Mouse (Mus musculus) midbrain, embryonic 13.5 days (tissue): ENCODE results near the gene Hbb-bt. TPM values are rescaled to one million over a fixed set of nuclear protein-coding genes. Genes with fewer than 3 reads are reported as not detected.
"Not testable (repeated sequence)": the region's sequence is repeated elsewhere in the genome, so short reads cannot be mapped to it uniquely, and the experiment has no call there.

Experiments used
- ATAC-seq: fragments of 200-750 bp; cut with Nextera tagmentation; 2 replicates; pipeline ENCODE4 v1.8.0; 2017; ENCODE audit warnings: mild to moderate bottlenecking, moderate TSS enrichment, moderate library complexity
- H3K27ac ChIP-seq: fragments of 300-500 bp; sonication (generic); 2 replicates; pipeline ENCODE4 v1.5.1; 2015; ENCODE audit warnings: inconsistent platforms, mild to moderate bottlenecking, moderate library complexity
- H3K27me3 ChIP-seq: fragments of 300-500 bp; sonication (generic); 2 replicates; pipeline ENCODE4 v1.6.1; 2015; ENCODE audit warnings: mild to moderate bottlenecking, inconsistent platforms
- H3K36me3 ChIP-seq: fragments of 300-500 bp; sonication (generic); 2 replicates; pipeline ENCODE4 v1.6.1; 2015; ENCODE audit warnings: mild to moderate bottlenecking, inconsistent platforms
- H3K4me1 ChIP-seq: fragments of 300-500 bp; sonication (generic); replicated peaks from 2 replicates; pipeline ENCODE4 v1.6.1; 2015; ENCODE audit warnings: inconsistent platforms
- H3K4me2 ChIP-seq: fragments of 300-500 bp; sonication (generic); replicated peaks from 2 replicates; pipeline ENCODE4 v1.6.1; 2015; ENCODE audit warnings: moderate library complexity, mild to moderate bottlenecking, inconsistent platforms
- H3K4me3 ChIP-seq: fragments of 300-500 bp; sonication (generic); replicated peaks from 2 replicates; pipeline ENCODE4 v1.5.1; 2015; ENCODE audit warnings: mild to moderate bottlenecking, inconsistent platforms
- H3K9ac ChIP-seq: fragments of 300-500 bp; sonication (generic); replicated peaks from 2 replicates; pipeline ENCODE4 v1.6.1; 2015; ENCODE audit warnings: mild to moderate bottlenecking, inconsistent platforms
- H3K9me3 ChIP-seq: fragments of 300-500 bp; sonication (generic); 2 replicates; pipeline ENCODE4 v1.6.1; 2016; ENCODE audit warnings: mild to moderate bottlenecking, inconsistent platforms
- WGBS: fragments of 180-500 bp; shearing (Covaris S2); methylation state at CpG from one replicate; pipeline ENCODE4 v1.1.7; 2015; 5-methylcytosine and 5-hydroxymethylcytosine counted together
- polyA plus RNA-seq: library from polyadenylated mRNA; unstranded; fragments of >200 nt; fragmentation: Nextera tagmentation; extraction: Ambion mirVana; gene quantifications from 2 replicates; pipeline ENCODE4 v1.2.1, GENCODE M21; 2015

The Hbb-bt gene
- polyA plus RNA-seq, 1 experiment from 2014 or later = 1,160 TPM

GRCm38 (mm10) chr7:103825536-103826254 is 11.9 kb upstream of the Hbb-bt start:
- Histone ChIP-seq H3K4me3 (no peak overlapping the region), H3K27ac (no peak overlapping the region), H3K9ac (no peak overlapping the region), H3K4me2 (no peak overlapping the region), H3K9me3 (no peaks in the 10 kb centered on the region), H3K4me1 (no peaks in the 10 kb centered on the region), H3K27me3 (no peaks in the 10 kb centered on the region), H3K36me3 (no peaks in the 10 kb centered on the region)
- WGBS = 93% methylated on average over 3 of the region's 3 CpGs
- no peak for ATAC-seq

- no peak overlapping the region for H3K27ac ChIP-seq
- no peak overlapping the region for H3K4me2 ChIP-seq
- no peak overlapping the region for H3K9ac ChIP-seq
- H3K36me3 ChIP-seq = no peaks in the 10 kb centered on the region
- H3K27me3 ChIP-seq = no peaks in the 10 kb centered on the region
- H3K9me3 ChIP-seq = no peaks in the 10 kb centered on the region
- WGBS = 91% methylated on average over 2 of the region's 2 CpGs
- ATAC-seq = no peak
- H3K4me1 ChIP-seq = no peaks in the 10 kb centered on the region
- H3K4me3 ChIP-seq = no peak overlapping the region
These were observed 10.8 kb upstream of the Hbb-bt start for GRCm38 (mm10) chr7:103824597-103824996.

- H3K27me3 ChIP-seq, H3K4me3 ChIP-seq, H3K27ac ChIP-seq, H3K9me3 ChIP-seq, ATAC-seq, H3K36me3 ChIP-seq, H3K4me2 ChIP-seq, H3K9ac ChIP-seq, H3K4me1 ChIP-seq: not testable (repeated sequence)
- 78% methylated on average over 1 of the region's 2 CpGs for WGBS
These were observed 1.3 kb upstream of the Hbb-bt start for GRCm38 (mm10) chr7:103815085-103815484.

GRCm38 (mm10) chr7:103813152-103813551 is 644 bp downstream of the Hbb-bt start:
- WGBS = no CpG with 5 or more reads among the region's 3 CpGs
- H3K27ac ChIP-seq = not testable (repeated sequence)

GRCm38 (mm10) chr7:103812174-103812573 is 1.6 kb downstream of the Hbb-bt start:
- Histone ChIP-seq H3K4me1 (no peaks in the 10 kb centered on the region), H3K4me3 (no peak overlapping the region), H3K4me2 (no peak overlapping the region), H3K27ac (no peak overlapping the region), H3K9ac (no peak overlapping the region), H3K27me3 (no peaks in the 10 kb centered on the region), H3K9me3 (no peaks in the 10 kb centered on the region), H3K36me3 (no peaks in the 10 kb centered on the region)
- ATAC-seq = no peak
- 79% methylated on average over 1 of the region's 1 CpGs for WGBS

More at GRCm38 (mm10) chr7:103813152-103813551, 644 bp downstream of the Hbb-bt start:
- H3K4me2 ChIP-seq, H3K9ac ChIP-seq, H3K4me3 ChIP-seq, H3K9me3 ChIP-seq, ATAC-seq, H3K36me3 ChIP-seq, H3K4me1 ChIP-seq, H3K27me3 ChIP-seq: not testable (repeated sequence)

GRCm38 (mm10) chr7:103811223-103811845 is 2.5 kb downstream of the Hbb-bt start:
- no peak overlapping the region for H3K4me2 ChIP-seq
- no peak for ATAC-seq
- H3K4me3 ChIP-seq = no peak overlapping the region
- no peak overlapping the region for H3K9ac ChIP-seq
- H3K27me3 ChIP-seq = no peaks in the 10 kb centered on the region
- no peaks in the 10 kb centered on the region for H3K36me3 ChIP-seq
- no peak overlapping the region for H3K27ac ChIP-seq
- 90% methylated on average over 1 of the region's 1 CpGs for WGBS
- H3K9me3 ChIP-seq = no peaks in the 10 kb centered on the region
- H3K4me1 ChIP-seq = no peaks in the 10 kb centered on the region

GRCm38 (mm10) chr7:103810746-103811145 is 3.0 kb downstream of the Hbb-bt start:
- Histone ChIP-seq H3K4me1 (no peaks in the 10 kb centered on the region), H3K36me3 (no peaks in the 10 kb centered on the region), H3K4me2 (no peak overlapping the region), H3K27me3 (no peaks in the 10 kb centered on the region), H3K9ac (no peak overlapping the region), H3K27ac (no peak overlapping the region), H3K4me3 (no peak overlapping the region), H3K9me3 (no peaks in the 10 kb centered on the region)
- 84% methylated on average over 3 of the region's 3 CpGs for WGBS
- no peak for ATAC-seq

- Histone ChIP-seq H3K27ac (no peak overlapping the region), H3K4me2 (no peak overlapping the region), H3K4me1 (no peaks in the 10 kb centered on the region), H3K9me3 (no peaks in the 10 kb centered on the region), H3K9ac (no peak overlapping the region), H3K36me3 (no peaks in the 10 kb centered on the region), H3K4me3 (no peak overlapping the region), H3K27me3 (no peaks in the 10 kb centered on the region)
- 92% methylated on average over 1 of the region's 1 CpGs for WGBS
- ATAC-seq = no peak
These were observed 3.5 kb downstream of the Hbb-bt start for GRCm38 (mm10) chr7:103810296-103810695.

GRCm38 (mm10) chr7:103809801-103810155 is 4.0 kb downstream of the Hbb-bt start:
- no peaks in the 10 kb centered on the region for H3K36me3 ChIP-seq

GRCm38 (mm10) chr7:103808971-103809800 is 4.6 kb downstream of the Hbb-bt start:
- H3K4me1 ChIP-seq = no peaks in the 10 kb centered on the region
- H3K27me3 ChIP-seq = no peaks in the 10 kb centered on the region
- no peaks in the 10 kb centered on the region for H3K36me3 ChIP-seq
- H3K4me2 ChIP-seq = no peak overlapping the region
- no peak overlapping the region for H3K9ac ChIP-seq
- no peaks in the 10 kb centered on the region for H3K9me3 ChIP-seq
- H3K4me3 ChIP-seq = no peak overlapping the region
- no peak for ATAC-seq
- no peak overlapping the region for H3K27ac ChIP-seq
- 76% methylated on average over 5 of the region's 5 CpGs for WGBS

More at GRCm38 (mm10) chr7:103809801-103810155, 4.0 kb downstream of the Hbb-bt start:
- no peaks in the 10 kb centered on the region for H3K9me3 ChIP-seq
- H3K4me2 ChIP-seq = no peak overlapping the region
- H3K9ac ChIP-seq = no peak overlapping the region
- H3K27ac ChIP-seq = no peak overlapping the region
- no peaks in the 10 kb centered on the region for H3K4me1 ChIP-seq
- H3K4me3 ChIP-seq = no peak overlapping the region
- no peak for ATAC-seq
- WGBS = 68% methylated on average over 1 of the region's 1 CpGs
- H3K27me3 ChIP-seq = no peaks in the 10 kb centered on the region

- not testable (repeated sequence) for H3K9me3 ChIP-seq, H3K27me3 ChIP-seq, H3K4me1 ChIP-seq, H3K36me3 ChIP-seq, H3K4me3 ChIP-seq, ATAC-seq, H3K9ac ChIP-seq, H3K27ac ChIP-seq, H3K4me2 ChIP-seq
- 68% methylated on average over 2 of the region's 2 CpGs for WGBS
These were observed 5.7 kb downstream of the Hbb-bt start for GRCm38 (mm10) chr7:103808120-103808519.

- Histone ChIP-seq H3K4me1 (no peaks in the 10 kb centered on the region), H3K9me3 (no peaks in the 10 kb centered on the region), H3K27ac (no peak overlapping the region), H3K27me3 (no peaks in the 10 kb centered on the region), H3K4me2 (no peak overlapping the region), H3K4me3 (no peak overlapping the region), H3K36me3 (no peaks in the 10 kb centered on the region), H3K9ac (no peak overlapping the region)
- ATAC-seq = no peak
- WGBS = 57% methylated on average over 1 of the region's 1 CpGs
These were observed 6.9 kb downstream of the Hbb-bt start for GRCm38 (mm10) chr7:103806856-103807255.
